Mouse (Mus musculus) liver, adult 2 months (tissue): ENCODE measurements around the gene Sapcd1.

Experiments used
- CTCF ChIP-seq: fragments of 200-500 bp; IDR thresholded peaks from 2 replicates; pipeline ENCODE4 v1.5.1; 2011; ENCODE audit warnings: low read depth, low read length, control low read depth
- POLR2A ChIP-seq: fragments of 200-500 bp; IDR thresholded peaks from 2 replicates; pipeline ENCODE4 v1.6.1; 2011; ENCODE audit warnings: low read length, control low read depth; ENCODE audit not compliant: insufficient read depth; ENCODE audit errors: extremely low read depth

- TF ChIP-seq CTCF (no peak), POLR2A (no peak)
These were observed 48.8 kb upstream of the Sapcd1 start, which contains the start of gene Ly6g6e for GRCm38 (mm10) chr17:35076507-35077176.
